Mouse (Mus musculus): ENCODE data around the gene Stk40.

- TF ChIP-seq CTCF (IDR thresholded peaks at IDR 0.05; ENCODE audit: low read depth) (no peak), EP300 (optimal IDR thresholded peaks at IDR 0.05) (no peak)
These were observed 20.7 kb upstream of the Stk40 start for GRCm38 (mm10) chr4:126083021-126083420.

All from stomach, postnatal 0 days (tissue).